In the genomic region with DNA sequence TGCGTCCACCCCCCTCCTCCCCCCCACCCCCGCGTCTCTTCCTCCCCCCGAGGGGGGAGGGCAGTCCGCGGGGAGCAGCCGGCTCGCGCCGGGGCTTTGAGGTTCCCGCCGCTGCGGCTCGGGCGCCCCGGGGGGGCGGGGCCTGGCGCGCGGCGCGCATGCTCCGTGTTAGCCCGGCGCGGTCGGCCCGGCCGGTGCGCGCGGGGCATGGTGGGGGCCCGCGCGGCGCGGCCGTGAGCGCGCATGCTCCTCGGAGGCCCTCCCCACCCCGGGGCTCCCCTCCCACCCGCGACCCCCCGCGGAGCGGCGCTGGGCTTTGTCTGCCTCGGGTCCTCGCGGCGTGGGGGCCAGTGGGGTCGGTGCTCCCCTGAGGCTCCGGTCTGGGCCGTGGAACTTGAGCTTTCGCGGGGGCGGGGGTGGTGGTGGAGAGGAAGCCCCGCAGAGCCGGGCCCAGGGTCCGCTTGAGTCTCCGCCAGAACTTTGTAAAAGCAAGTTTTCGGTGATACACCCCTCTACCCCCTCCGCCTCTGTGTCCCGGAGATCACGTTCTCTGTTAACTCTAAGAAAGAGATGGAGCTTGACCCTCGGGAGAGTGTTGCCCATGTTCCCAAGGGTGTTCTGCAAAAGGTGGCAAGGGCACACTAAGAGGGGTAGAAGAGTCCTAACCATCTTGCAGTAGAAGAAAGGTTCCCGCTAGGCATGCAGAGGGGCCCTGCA, we compare ENCODE assay signal across 8 mouse cellular contexts. TPM values are rescaled to one million over a fixed set of nuclear protein-coding genes. Genes with fewer than 3 reads are reported as not detected.
DNase-seq lines count a peak whose midpoint lies in the region; ATAC-seq and TF ChIP-seq lines count a peak whose summit lies in the region.

No protein-coding gene starts in this region.

- H3K9me3 ChIP-seq in E14TG2a.4 (ENCODE audit: low read length): no peaks in the 10 kb centered on the region
- H3K9me3 ChIP-seq in forebrain, embryonic 11.5 days (ENCODE audit: control insufficient read depth, low read length): no peaks in the 10 kb centered on the region
- no peaks in the 10 kb centered on the region for H3K9me3 ChIP-seq in heart, embryonic 16.5 days (replicated peaks; ENCODE audit: control insufficient read depth, low read length)

- DNase-seq in c-Kit-negative CD71-positive TER-119-positive erythroid progenitor cells, embryonic 14.5 days (ENCODE audit: low read depth, low spot score): peak; percentile 72
- peak; percentile 93 for DNase-seq in forebrain, embryonic 11.5 days (ENCODE audit: low spot score)
- peak; percentile 84 to 96 for DNase-seq in kidney, postnatal 36 days
- DNase-seq in lung, adult 2 months: peak; percentile 83
- peak; percentile 71 to 78 for DNase-seq in thymus, adult 18-20 months

- H3K4me2 ChIP-seq in forebrain, embryonic 11.5 days (ENCODE audit: low read depth, low read length, severe bottlenecking): peak overlapping the region; percentile 89
- H3K4me2 ChIP-seq in heart, embryonic 16.5 days (ENCODE audit: low read depth, low read length): peak overlapping the region; percentile 95

- no peak for TF ChIP-seq CTCF in E14TG2a.4 (conservative IDR thresholded peaks at IDR 0.05; ENCODE audit: low read length)
- TF ChIP-seq CTCF in lung, adult 2 months (IDR thresholded peaks at IDR 0.05; ENCODE audit: insufficient read depth, low read length): no peak
- TF ChIP-seq CTCF in olfactory bulb, adult 2 months (IDR thresholded peaks at IDR 0.05; ENCODE audit: insufficient read depth, low read depth, low read length): no peak

- peak overlapping the region; percentile 100 for H3K27ac ChIP-seq in forebrain, embryonic 11.5 days (ENCODE audit: low read depth, low read length)
- peak overlapping the region; percentile 91 for H3K27ac ChIP-seq in heart, embryonic 16.5 days (ENCODE audit: low read length)
- H3K27ac ChIP-seq in olfactory bulb, adult 2 months (ENCODE audit: insufficient read depth, low read depth, low read length): no peak overlapping the region

- 0 out of 2 replicates have a peak, but pooled peaks have one; percentile 41 for TF ChIP-seq POLR2A in lung, adult 2 months (IDR thresholded peaks at IDR 0.05; ENCODE audit: borderline replicate concordance, extremely low read depth, low read depth, low read length)
- TF ChIP-seq POLR2A in olfactory bulb, adult 2 months (IDR thresholded peaks at IDR 0.05; ENCODE audit: insufficient read depth, low read depth, low read length): no peak

- 0% methylated on average over 20 of the region's 68 CpGs for WGBS in forebrain, embryonic 11.5 days
- under 1% methylated on average over 37 of the region's 68 CpGs for WGBS in heart, embryonic 16.5 days
- 3% methylated on average over 47 of the region's 68 CpGs for WGBS in lung, adult 2 months
- under 1% methylated on average over 56 of the region's 68 CpGs for WGBS in olfactory bulb, adult 2 months

- H3K36me3 ChIP-seq in E14TG2a.4 (ENCODE audit: insufficient read depth, low read length): peaks cover 39% of the 10 kb centered on the region
- H3K36me3 ChIP-seq in forebrain, embryonic 11.5 days (ENCODE audit: control insufficient read depth, insufficient read depth, low read length): peaks cover under 1% of the 10 kb centered on the region; the same call in 1 of the 2 replicates
- H3K36me3 ChIP-seq in heart, embryonic 16.5 days (ENCODE audit: control insufficient read depth, insufficient read depth): peaks cover under 1% of the 10 kb centered on the region; the same call in 1 of the 2 replicates

- peaks cover 68% of the 10 kb centered on the region for H3K4me1 ChIP-seq in E14TG2a.4 (replicated peaks; ENCODE audit: low read depth, low read length)
- H3K4me1 ChIP-seq in forebrain, embryonic 11.5 days (replicated peaks; ENCODE audit: control insufficient read depth, insufficient read depth, low read length): peaks cover 25% of the 10 kb centered on the region
- peaks cover 38% of the 10 kb centered on the region for H3K4me1 ChIP-seq in heart, embryonic 16.5 days (ENCODE audit: control insufficient read depth, insufficient read depth, low read length)
- H3K4me1 ChIP-seq in lung, adult 2 months (ENCODE audit: control insufficient read depth, insufficient read depth, low read length): peaks cover 11% of the 10 kb centered on the region
- H3K4me1 ChIP-seq in olfactory bulb, adult 2 months (ENCODE audit: control insufficient read depth, insufficient read depth, low read length): peaks cover 30% of the 10 kb centered on the region

- peak overlapping the region; percentile 89 for H3K4me3 ChIP-seq in E14TG2a.4 (replicated peaks; ENCODE audit: low read length)
- peak overlapping the region; percentile 99 for H3K4me3 ChIP-seq in forebrain, embryonic 11.5 days (ENCODE audit: low read depth, low read length)
- peak overlapping the region; percentile 89 for H3K4me3 ChIP-seq in heart, embryonic 16.5 days (ENCODE audit: low read length)
- peak overlapping the region; percentile 69 for H3K4me3 ChIP-seq in lung, adult 2 months (replicated peaks; ENCODE audit: extremely low read depth, low read depth, low read length)
- peak overlapping the region; percentile 90 for H3K4me3 ChIP-seq in olfactory bulb, adult 2 months (ENCODE audit: insufficient read depth, low read depth, low read length)

- H3K27me3 ChIP-seq in E14TG2a.4 (ENCODE audit: insufficient read depth, low read length): no peaks in the 10 kb centered on the region
- H3K27me3 ChIP-seq in forebrain, embryonic 11.5 days (ENCODE audit: control insufficient read depth, insufficient read depth, low read length): peaks cover 12% of the 10 kb centered on the region
- no peaks in the 10 kb centered on the region for H3K27me3 ChIP-seq in heart, embryonic 16.5 days (ENCODE audit: control insufficient read depth, insufficient read depth, low read length)

- peak; percentile 71 for ATAC-seq in forebrain, embryonic 11.5 days (replicated peaks; ENCODE audit: low FRiP score)
- ATAC-seq in heart, embryonic 16.5 days (replicated peaks; ENCODE audit: extremely low read depth, insufficient read depth, low FRiP score): peak; percentile 87

- peak overlapping the region; percentile 98 for H3K9ac ChIP-seq in forebrain, embryonic 11.5 days (ENCODE audit: low read length)
- H3K9ac ChIP-seq in heart, embryonic 16.5 days (ENCODE audit: low read length): peak overlapping the region; percentile 98

RNA-seq across cellular contexts. Expression of a gene that starts 2.4 kb away (rescaled TPM):
- polyA plus RNA-seq in forebrain, embryonic 11.5 days (2014; fragmentation: Nextera tagmentation; extraction: Ambion mirVana): 91.6 and 100 TPM in 2 replicates
- polyA plus RNA-seq in heart, embryonic 16.5 days (2015; fragmentation: Nextera tagmentation; extraction: Ambion mirVana): 8.6 and 9.4 TPM in 2 replicates
- 40.6 and 49.6 TPM in 2 replicates for polyA plus RNA-seq in lung, adult 2 months (2012; rRNA removed)
- polyA plus RNA-seq in olfactory bulb, adult 2 months (2012; ENCODE audit: insufficient read depth, insufficient read length, low replicate concordance, missing spikeins): not detected in 2 replicates

RNA-seq across cellular contexts. Expression of a gene that starts 37.0 kb away (rescaled TPM):
- polyA plus RNA-seq in forebrain, embryonic 11.5 days (2014; fragmentation: Nextera tagmentation; extraction: Ambion mirVana): 23.3 and 23.6 TPM in 2 replicates
- polyA plus RNA-seq in heart, embryonic 16.5 days (2015; fragmentation: Nextera tagmentation; extraction: Ambion mirVana): 18.6 TPM in 2 replicates
- polyA plus RNA-seq in lung, adult 2 months (2012; rRNA removed): 29.2 and 34.6 TPM in 2 replicates
- not detected in 2 replicates for polyA plus RNA-seq in olfactory bulb, adult 2 months (2012; ENCODE audit: insufficient read depth, insufficient read length, low replicate concordance, missing spikeins)

RNA-seq across cellular contexts. Expression of a gene that starts 39.7 kb away (rescaled TPM):
- polyA plus RNA-seq in forebrain, embryonic 11.5 days (2014; fragmentation: Nextera tagmentation; extraction: Ambion mirVana): 0.08 TPM in 1 of 2 replicates, not detected in the other
- 0.27 and 0.35 TPM in 2 replicates for polyA plus RNA-seq in heart, embryonic 16.5 days (2015; fragmentation: Nextera tagmentation; extraction: Ambion mirVana)
- not detected in 2 replicates for polyA plus RNA-seq in lung, adult 2 months (2012; rRNA removed)
- not detected in 2 replicates for polyA plus RNA-seq in olfactory bulb, adult 2 months (2012; ENCODE audit: insufficient read depth, insufficient read length, low replicate concordance, missing spikeins)

Comparison
In these comparisons a context has a peak if more than half of its experiments do, and no peak if none do; other contexts are left out.
1. RNA of a gene that starts 37.0 kb away (polyA plus RNA-seq): 29.2 to 34.6 TPM in lung, adult 2 months, 23.3 to 23.6 TPM in forebrain, embryonic 11.5 days and 18.6 TPM in heart, embryonic 16.5 days; not detected in olfactory bulb, adult 2 months; every median in the first group is over 10 times any median in the second.
2. Peak in every context shown above with its lines, with median percentiles within 50 percentile points of each other: H3K4me3 ChIP-seq and DNase-seq.